Mouse (Mus musculus): ENCODE measurements around the gene Prap1.
A peak's percentile ranks its signal among the peaks of the same experiment; 100 is the strongest.

Gene Prap1

DNA sequence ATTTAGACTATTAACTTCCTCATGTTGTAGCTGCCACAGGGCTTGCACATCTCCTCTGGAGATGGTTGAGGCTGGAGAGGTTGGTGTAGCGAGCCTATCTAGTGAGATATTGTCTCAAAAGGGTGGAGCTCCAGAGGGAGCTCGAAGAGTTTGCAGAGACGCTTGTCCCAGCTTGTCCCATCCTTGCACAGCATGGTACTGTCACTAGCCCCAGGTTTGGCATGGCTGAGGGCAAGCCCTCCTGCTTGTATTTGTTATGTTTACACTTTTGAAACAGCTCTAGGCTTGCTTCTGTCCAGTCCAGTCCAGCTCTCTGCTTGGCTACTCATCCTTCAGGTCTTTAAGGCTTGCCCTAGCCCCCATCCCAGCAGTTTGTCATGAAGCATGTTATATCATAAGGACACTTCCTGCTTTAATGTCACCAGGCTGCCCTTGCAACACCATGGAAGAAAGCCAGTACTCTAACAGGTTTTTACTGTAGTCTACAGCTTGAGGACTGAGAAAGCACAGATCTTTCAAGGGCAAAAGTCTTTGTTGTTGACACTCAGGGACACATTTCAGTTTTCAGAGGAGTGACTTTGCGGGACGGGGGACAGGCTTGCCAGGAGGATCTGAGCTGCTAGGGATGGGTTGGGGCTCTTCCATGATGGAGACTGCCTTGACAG, 42.0 kb downstream of the Prap1 start:
- DNase-seq = no peak

DNA sequence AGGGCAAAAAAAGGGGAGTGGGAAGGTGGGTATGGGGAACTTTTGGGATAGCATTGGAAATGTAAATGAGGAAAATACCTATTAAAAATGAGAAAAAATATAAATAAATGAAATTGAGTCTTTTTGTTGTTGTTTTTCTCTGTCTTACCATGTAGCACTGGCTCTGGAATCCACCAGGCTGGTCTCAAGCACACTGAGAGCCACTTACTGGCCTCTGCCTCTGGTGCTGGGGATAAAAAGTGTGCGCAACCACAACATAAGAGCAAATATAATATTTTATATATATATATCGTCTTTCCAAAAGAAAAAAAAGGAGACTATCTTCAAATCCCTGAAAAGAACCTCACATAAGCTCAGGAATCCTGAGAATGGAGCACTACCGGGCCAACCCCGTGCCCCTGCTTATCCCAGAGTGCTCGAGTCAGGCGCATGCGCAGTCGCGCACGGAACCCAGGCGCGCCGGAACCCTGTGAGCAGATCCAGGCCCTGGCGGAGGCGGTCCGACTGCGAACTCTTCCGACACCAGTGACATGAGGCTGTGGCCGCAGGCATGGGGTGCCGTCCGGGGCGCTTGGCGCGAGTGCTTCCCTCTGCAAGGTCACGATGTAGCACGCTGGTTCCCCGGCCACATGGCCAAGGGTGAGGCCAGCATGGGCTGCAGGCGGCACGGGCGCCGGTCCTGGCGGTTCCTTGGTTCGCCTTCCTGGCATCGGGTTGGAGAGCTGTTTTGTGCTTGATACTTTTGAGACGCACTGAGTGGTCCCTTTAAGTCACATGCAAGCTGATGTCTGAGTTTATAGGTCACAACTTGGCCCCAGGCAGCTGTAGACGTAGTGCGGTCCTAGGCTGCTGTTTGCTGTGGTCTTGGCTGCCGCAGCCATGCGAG, 44.2 kb downstream of the Prap1 start, which contains the start of gene Mtg1:
Gene Mtg1 (plus strand): TSS at position 430 of the 886 bp plus-strand sequence.
- DNase-seq = peak; percentile 97 to 99

DNA sequence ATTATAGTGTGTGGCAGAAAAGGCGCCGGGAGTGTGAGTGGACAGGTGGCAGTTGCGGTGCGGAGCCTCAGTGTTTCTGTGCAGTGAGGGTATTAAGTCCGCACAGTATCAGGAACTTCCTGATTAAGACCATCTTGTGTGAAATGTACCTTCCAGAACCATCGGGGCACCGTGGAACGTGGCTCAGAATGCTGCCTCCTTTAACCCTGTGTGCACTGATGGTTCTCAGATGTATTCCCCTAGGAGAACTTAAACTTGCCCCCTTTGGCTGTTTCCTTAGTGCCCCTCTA, 44.8 kb downstream of the Prap1 start:
- no peak for DNase-seq

DNA sequence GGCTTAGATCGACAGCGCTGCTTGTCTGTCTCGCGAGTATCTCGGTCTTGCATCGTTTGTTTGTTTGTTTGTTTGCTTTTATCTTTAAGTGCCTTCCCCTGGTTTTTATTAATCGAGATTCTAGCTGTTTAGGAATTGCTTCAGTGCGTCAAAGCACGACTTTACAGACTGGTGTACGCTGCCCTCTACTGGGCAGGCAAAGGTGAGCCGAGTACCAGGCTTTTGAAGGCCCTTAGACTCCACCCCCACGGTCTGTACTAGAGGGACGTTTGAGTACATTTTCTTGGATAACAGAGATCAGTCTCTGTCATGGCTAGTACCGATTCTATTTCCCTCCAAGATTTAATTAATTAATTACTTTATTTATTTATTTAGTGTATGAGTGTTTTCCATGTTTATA, 48.2 kb downstream of the Prap1 start:
- peak; percentile 71 to 76 for DNase-seq

DNA sequence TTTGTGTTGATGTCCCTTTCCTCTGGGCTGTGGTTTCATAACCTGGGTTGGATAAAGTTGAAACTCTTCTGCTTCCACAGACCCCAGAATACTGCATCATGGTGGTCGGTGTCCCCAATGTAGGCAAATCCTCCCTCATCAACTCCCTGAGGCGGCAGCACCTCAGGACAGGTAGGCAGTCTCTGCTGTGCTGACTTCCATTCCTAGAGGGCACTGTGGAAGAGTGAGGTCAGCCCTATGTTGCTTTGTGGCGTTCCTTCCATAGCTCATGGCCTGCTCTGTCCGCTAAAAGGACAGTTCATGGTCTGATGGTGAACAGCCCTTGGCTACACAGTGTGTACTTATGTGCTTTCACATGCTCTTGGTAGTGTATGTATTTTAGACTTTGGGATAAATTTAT, 51.4 kb downstream of the Prap1 start:
- no peak for DNase-seq

Data from cerebellum, postnatal 36 days (tissue).